Mouse (Mus musculus) large intestine, adult 2 months (tissue): ENCODE measurements around the gene Cxcl15. TPM values are rescaled to one million over a fixed set of nuclear protein-coding genes. Genes with fewer than 3 reads are reported as not detected.

Experiments used
- DNase-seq: peaks from one replicate; pipeline ENCODE4 v3.0.0-alpha.2; 2012; ENCODE audit warnings: low read depth, low spot score
- WGBS: fragments of 180-500 bp; shearing (Covaris S2); methylation state at CpG from one replicate; pipeline ENCODE4 v1.1.7; 2018; 5-methylcytosine and 5-hydroxymethylcytosine counted together
- polyA plus RNA-seq: library from polyadenylated mRNA; depleted of rRNA; stranded (reverse); fragments of >200 nt; gene quantifications from 2 replicates; pipeline ENCODE4 v1.2.3, GENCODE M21; 2012; rRNA removed

Gene Cxcl15
- 0.04 TPM in 1 of 2 replicates, not detected in the other for polyA plus RNA-seq

DNA sequence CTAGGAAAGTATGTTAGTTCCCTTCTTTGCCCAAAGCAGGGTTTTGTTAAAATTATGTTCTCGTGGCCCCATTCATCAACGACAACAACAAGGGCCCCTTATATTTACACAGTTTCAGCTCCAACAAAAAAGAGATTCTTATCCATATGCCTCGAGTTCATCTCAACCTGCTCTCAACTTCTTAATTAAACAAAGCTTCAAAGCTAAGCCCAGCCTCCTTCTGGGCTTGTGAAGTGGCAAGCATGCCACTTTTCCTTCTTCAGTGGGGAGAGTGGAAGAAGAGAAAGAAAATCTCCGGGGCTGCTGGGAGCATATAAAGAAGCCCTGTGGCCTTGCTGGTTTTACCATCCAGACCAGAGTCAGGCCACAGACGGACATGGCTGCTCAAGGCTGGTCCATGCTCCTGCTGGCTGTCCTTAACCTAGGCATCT lies at the start of gene Cxcl15:
Cxcl15 (plus strand) TSS at position 340 of the 431 bp plus-strand sequence.
- 29% methylated on average over 5 of the region's 5 CpGs for WGBS
- no peak for DNase-seq

DNA sequence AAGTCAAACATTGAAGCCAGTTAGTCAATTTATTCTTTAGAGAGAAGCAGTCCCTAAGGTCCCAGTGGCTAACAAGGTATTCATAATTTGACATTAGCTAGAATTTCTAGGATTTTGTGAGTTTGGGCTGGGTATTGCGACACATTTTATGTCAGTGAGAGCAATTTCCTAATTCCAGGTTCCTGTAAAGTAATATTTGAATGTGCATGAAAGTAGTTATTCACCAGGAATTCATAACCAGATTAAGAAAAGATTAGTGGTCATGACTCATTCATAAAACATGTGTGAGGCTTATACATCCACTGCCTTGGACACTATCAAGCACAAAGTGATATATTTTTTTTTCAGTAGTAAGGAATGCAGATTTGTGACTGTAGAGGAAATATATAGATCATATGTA lies 40.4 kb upstream of the Cxcl15 start:
- WGBS, result 91% methylated on average over 1 of the region's 1 CpGs

DNA sequence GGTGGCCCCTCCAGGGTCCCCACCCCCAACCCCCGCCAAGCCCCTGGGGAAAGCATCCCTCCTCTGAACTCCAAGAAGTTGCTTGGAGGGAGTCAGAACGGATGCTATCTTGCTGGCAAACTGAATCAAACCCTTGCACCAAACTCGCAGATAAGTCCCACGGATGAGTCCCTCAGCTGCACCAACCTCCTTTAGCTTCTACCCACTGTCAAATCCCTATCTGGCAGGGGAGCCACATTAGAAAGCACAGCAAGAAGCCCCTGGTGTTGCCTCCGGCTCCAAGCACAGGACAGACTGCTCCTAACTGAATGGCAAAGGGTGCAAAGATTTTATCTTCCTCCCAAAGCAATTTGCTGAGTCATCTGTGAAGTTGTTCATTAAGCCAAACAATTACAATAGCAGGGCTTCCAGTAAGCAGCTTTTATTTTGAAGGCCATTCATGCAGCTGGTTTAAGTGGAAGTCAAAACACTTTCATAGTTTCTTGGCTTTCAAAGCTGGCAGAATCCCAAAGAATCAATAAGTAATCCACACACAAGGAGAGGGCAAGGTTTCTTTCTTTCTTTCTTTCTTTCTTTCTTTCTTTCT lies 36.2 kb upstream of the Cxcl15 start:
- 39% methylated on average over 5 of the region's 5 CpGs for WGBS
- no peak for DNase-seq

More for the DNA sequence above, 40.4 kb upstream of the Cxcl15 start:
- no peak for DNase-seq

DNA sequence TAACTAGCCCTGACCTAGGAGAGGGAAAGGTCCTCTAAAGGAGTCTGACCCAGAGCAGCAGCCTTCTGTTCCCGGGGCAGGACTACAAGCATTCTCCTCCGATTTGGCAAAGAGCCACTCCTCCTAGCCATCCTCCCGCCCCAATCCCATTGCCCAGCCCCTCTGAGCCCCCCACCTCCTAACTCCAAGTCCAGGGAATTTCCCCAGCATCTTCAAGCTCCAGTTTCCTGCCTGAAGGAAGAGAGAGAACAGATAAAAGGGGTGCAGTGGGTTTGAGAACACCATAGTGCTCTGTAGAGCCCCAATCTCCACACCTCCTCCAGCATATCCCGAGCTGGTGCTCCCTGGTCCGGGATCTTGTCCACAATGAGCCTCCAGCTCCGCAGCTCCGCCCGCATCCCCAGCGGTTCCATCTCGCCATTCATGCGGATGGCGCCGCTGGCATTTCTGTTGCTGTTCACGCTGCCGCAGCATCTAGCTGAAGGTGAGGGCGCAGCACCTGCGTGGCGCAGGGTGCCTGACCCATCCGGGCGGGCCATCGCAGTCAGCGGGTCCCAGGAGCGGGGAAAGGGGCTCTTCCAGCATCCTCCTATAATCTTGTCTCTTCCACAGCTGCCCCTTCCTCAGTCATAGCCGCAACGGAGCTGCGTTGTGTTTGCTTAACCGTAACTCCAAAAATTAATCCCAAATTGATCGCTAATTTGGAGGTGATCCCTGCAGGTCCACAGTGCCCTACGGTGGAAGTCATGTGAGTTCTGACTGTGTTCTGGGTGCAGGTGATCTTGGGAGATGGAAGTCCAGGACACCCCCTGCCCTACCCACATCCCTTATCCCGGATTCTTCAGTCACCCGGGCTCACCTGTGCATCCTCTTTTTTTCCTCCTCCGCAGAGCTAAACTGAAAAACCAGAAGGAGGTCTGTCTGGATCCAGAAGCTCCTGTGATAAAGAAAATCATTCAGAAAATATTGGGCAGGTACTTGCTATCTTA lies 35.0 kb upstream of the Cxcl15 start, which contains the start of gene Cxcl5:
Cxcl5 (plus strand) TSS at position 284 of the 989 bp plus-strand sequence.
- WGBS, result 7% methylated on average over 32 of the region's 32 CpGs
- DNase-seq, result no peak

DNA sequence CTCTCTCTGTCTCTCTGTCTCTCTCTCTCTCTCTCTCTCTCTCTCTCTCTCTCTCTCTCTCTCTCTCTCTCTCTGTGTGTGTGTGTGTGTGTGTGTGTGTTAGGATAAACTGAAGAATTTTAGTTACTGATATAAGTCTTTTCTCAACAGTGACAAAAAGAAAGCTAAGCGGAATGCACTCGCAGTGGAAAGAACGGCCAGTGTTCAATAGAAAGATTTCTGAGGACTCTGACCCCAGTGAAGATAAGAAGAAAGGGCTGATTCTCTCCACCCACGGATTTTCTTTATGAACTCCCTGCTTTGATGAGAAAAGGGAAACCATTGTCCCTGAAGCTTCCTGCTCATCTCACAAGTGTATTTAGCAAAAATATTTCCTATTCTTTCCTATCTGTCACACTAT lies 34.0 kb upstream of the Cxcl15 start:
- no peak for DNase-seq
- 24% methylated on average over 4 of the region's 4 CpGs for WGBS

DNA sequence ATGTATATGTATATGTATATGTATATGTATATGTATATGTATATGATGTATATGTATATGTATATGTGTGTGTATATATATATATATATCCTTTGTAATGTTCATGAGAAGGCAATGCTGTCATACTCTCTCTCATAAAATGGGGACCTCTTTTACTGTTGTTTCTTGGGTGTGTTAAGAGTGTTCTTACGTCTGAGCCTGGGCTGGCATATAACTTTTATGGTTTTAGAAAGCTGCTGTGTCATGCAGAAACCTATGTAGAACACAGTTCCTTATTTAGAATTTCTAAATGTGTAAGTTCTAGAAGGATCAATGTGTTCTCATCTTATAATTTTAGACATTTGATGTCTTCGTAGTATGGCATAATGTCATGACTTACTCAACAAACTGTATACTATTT lies 33.5 kb upstream of the Cxcl15 start:
- no peak for DNase-seq
- 42% methylated on average over 2 of the region's 2 CpGs for WGBS

DNA sequence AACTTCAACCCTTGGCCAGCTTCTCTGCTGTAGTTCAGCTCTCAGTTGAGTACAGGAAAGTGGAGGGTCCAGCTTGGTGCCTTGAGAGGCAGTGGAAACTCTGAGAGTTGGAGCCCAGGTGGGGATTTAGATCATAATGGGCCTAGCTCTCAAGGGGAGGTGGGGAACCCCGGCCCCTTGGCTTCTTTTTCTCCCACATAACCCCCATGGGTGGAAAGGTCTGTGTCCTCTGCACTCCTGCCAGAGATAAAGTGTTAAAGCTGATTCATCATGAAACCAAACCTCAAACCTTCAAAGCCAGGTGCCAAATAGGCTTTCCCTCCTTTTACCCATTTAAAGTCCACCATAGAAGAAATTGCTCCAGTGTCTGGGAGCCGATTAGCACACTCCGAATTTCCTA lies 32.5 kb upstream of the Cxcl15 start:
- WGBS, result 89% methylated on average over 3 of the region's 3 CpGs
- DNase-seq, result no peak

DNA sequence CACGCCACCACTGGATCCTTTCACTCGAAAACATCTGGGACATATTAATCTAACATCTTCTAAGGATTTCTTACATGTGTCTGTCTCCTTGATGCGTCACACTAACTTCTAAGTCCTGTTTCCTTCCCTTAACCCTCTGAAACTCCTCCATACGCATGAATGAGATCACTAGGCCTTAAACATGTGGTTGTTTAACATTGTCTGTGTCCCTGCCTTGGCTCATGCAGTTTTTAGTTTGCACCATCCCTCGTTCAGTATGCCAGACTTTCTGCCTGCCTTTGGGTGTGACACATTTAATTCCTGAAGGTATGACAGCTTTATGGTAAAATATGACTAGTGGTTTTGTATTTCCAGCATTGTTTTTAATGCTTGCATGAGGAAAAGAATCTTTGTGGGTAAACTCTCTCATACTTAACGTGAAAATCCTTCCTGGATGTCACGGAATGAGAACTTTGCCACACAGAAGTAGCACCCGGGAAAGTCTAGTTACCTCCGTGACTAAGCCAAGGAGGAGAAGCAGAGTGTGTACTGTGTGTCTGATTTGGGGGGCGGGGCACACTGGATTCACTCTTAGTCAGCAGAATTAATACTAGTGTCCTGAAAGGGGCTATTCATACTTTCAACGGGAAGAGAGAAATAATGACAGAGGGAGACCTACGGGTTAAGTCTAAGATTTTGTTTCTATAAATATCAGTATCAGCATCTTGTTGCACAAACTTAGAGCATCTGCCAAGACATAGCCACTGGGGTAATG lies 30.2 kb upstream of the Cxcl15 start:
- no peak for DNase-seq
- WGBS, result 60% methylated on average over 12 of the region's 12 CpGs

DNA sequence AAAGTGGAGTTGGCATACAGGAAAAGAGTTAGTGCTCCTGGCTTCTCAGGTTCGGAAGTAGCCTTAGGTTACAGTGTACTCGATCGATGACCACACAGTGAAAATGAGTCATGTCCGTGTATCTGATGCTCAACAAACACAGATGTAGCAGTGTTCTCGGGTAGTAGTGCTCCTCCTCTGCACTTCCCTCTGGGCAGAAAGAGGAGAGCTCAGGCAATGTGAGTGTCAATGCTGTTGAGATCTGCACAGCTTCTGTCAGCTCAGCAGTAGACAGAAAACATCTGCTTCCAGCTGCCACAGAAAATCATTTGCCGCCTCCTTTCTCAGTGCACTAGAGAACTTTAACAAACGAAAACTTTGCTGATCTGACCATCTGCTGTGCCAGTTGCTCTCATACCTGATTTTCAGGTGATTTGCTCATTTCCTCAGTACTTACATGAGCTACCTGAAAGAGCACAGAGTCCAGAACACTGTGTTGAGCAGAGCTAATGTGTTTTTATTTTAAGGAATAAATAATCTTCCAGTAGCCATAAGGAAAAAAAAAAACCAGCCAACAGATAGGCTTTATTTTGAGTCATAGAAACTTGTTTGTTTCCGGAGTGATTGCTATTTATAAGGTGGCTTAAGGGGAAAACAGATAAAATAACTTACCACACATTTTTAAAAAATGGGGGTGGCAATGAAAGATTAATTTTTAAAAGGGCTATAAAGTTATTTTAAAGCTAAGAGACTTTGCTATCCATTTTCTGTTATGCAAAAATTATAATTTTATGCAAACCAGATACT lies 28.3 kb upstream of the Cxcl15 start:
- WGBS, result 58% methylated on average over 8 of the region's 8 CpGs
- no peak for DNase-seq

DNA sequence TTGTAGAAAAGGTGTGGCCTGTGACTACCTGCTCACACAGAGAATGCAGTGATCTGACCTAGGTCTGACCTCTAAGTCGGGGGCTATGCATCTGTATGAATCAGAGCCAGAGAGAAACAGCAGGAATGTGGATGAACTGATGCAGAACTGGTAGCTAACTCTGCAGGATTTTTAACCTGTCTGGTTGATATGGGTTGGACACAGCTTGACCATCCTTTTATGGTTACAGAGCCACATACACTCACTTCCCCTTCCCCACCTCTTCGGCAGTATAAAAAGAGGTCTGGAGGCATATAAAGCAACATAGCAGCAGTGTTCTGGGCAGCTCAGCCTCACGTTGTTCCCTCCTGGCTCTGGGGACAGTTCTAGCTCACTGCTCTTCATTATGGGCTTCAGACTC lies 26.1 kb upstream of the Cxcl15 start, which contains the start of gene Ppbp:
Ppbp (plus strand) TSS at position 301 of the 400 bp plus-strand sequence.
- WGBS, result 54% methylated on average over 3 of the region's 3 CpGs
- no peak for DNase-seq

DNA sequence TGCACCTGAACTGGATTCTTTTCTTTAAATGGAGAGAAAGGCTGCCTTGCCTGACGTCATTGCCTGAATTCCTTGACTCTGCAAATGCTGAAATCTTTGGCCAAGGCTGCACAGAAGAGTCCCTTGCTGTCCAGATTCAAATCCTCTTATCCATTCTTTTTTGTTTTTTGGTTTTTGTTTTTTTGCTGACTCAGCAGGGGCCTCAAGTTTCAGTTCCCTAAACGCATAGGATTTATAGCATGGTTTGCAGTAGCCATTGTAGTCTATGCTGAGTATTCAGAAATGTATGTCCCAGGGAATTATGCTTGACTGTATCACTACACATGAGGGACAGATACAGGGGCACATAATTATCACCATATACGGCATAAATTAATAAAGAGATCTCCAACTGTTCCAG lies 23.0 kb upstream of the Cxcl15 start:
- DNase-seq, result no peak
- WGBS, result 79% methylated on average over 3 of the region's 3 CpGs

DNA sequence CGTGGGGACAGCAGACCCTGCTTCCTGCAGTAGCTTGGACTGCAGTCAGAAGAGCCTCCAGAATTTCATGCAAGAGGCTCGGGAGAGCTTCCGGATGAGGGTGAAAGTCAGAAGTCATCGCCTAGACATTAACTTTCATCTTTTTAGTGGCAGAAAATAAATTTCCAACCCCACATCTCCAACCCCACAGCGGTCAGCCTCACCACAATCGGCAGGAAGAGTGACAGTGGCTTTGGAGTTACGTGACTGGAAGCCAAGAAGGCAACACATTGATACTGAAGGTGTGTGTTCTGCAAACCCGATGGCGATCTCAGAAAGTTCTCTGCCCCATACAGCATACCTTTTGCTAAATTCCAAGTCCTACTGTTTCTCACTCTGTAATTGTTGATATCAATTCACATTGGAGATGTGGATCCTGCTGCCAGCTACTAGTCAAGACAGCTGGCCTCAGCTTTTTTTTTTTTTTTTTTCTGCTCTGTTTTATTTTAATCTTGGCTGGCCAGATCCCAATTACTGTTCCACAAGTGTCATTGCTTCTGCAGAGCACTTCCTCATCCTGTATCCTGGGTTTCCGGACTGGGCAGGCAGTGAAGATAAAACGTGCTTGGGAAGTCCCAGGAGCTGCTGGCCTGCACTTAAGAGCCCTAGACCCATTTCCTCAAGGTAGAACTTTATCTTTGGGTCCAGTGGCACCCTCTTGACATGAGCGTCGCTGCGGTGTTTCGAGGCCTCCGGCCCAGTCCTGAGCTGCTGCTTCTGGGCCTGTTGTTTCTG lies 22.3 kb upstream of the Cxcl15 start, which contains the start of gene Pf4:
Pf4 (plus strand) TSS at position 556 of the 774 bp plus-strand sequence.
- no peak for DNase-seq
- WGBS, result 68% methylated on average over 16 of the region's 16 CpGs

DNA sequence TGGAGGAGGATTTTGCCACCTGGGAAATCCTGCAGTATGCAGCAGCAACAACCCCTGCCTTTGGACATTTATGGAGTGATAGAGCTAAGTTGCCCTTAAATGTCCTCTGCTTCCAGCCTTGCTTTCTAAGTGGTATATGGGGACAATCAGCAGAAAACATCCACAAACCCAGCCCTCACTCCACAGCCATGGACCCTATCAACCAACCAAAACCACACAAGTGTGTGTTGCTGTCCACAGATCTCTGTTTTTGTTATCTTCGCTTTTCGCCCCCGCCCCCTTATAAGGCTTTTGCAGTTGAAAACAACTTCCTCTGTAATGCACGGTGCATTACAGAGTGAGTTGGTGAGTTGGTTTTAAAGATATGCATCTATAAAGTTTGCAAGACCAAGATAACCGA lies 18.8 kb upstream of the Cxcl15 start:
- 81% methylated on average over 5 of the region's 5 CpGs for WGBS
- DNase-seq, result no peak

DNA sequence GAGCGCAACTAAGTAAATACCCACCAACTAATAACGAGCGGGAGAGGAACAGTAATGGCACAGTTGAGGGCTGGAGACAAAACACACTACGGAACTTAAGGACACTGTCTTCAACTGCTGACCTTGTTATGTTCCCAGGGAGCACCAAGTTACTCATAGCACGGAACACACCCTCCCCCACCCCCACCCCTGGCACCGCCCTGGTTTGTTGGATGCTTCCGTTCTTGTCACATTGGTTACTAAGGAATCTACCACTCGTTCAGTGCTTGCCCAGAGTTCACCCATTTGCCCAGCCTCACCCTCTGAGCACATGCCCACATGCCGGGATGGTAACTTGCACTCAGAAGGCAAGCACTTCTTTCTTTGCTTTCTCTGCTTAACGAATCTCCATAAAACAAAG lies 16.7 kb upstream of the Cxcl15 start:
- no peak for DNase-seq
- WGBS, result 63% methylated on average over 10 of the region's 10 CpGs

DNA sequence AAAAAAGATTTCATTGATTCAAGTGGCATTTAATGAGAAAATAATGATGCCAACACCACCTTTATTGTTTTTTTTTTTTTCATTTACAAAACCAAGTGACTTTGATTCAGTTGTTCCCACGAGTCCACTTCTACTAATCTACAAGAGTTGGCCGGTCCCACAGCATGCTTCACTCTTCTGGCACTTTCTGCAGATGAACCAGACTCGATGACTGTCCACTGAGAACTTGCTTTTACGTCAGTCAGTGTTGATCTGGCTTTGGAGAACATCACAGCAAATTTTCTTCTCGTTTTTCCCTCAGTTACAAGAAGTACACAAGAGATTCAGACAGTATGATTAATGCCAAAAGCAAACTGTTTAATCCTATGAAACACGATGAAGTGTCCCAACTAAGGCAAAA lies 15.5 kb upstream of the Cxcl15 start:
- DNase-seq, result no peak
- 62% methylated on average over 6 of the region's 6 CpGs for WGBS

DNA sequence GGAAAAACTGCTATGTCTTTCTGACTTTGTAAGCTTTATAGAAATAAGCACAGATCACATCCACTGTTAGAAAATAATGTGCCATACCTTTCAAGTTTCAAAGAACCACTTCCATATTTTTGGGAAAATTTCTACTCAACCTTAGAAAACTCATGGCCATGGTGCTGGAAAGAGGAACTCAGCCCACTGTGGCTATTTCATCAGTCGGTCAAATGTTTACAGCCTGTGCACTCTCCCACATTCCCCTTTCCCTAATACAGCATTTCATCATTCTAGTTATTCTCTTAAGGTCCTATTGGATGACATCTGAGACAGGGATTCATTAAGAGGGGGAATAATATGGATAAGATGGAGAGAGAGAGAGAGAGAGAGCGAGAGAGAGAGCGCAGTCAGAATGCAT lies 10.6 kb upstream of the Cxcl15 start:
- DNase-seq, result no peak
- 79% methylated on average over 3 of the region's 3 CpGs for WGBS

DNA sequence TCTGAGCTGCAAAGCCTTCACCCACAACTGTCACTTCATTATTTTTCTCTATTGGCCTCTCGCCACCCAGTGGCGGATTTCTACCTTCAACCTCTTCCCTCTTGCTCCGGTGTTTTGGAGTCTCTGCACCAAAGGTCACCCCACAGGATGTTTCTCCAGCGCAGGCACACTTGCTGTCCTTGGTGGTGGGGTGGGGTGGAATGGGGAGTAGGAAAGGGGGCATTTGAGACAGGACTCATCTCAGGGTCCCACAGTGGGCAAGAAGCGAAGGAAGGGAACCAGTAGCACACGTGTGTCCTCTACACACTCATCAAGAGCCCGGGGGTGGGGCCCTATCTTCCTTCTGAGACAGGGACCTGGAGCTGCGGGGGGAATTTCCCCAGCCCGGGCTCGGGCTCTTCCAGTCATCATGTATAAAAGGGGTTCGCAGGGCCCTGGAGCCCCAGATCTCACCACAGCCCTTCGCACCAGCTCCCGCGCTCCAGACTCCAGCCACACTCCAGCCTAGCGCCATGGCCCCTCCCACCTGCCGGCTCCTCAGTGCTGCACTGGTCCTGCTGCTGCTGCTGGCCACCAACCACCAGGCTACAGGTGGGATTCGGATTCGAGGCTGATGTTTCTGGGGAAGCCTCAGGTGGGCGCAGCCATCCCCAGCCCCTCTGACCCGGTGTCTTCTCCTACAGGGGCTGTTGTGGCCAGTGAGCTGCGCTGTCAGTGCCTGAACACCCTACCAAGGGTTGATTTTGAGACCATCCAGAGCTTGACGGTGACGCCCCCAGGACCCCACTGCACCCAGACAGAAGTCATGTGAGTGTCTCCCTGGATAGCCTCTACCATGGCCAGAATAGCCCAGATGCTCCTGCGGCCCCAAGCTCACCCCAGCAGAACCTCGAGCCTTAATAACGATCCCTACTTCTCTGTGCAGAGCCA lies 8.4 kb upstream of the Cxcl15 start, which contains the start of gene Cxcl3:
Cxcl3 (plus strand) TSS at position 445 of the 930 bp plus-strand sequence.
- no peak for DNase-seq
- 20% methylated on average over 26 of the region's 26 CpGs for WGBS
